In genomic region chr13:112316622-112317482, GRCm38 (mm10) we compare ENCODE assay signal across 22 mouse cellular contexts. TPM values are rescaled to one million over a fixed set of nuclear protein-coding genes. Genes with fewer than 3 reads are reported as not detected.
DNase-seq lines count a peak whose midpoint lies in the region; ATAC-seq and TF ChIP-seq lines count a peak whose summit lies in the region.
"Had no signal": no experiment of that assay in that cellular context is flagged by ENCODE, and none has a peak within 500 bp of the region (broad histone marks: within the 10 kb centered on the region; RNA-seq: fewer than 3 reads in every experiment).

No protein-coding gene starts in this region.

- WGBS in kidney, adult 2 months, result 56% methylated on average over 11 of the region's 11 CpGs
- WGBS in intestine, embryonic 16.5 days, result 70% methylated on average over 11 of the region's 11 CpGs

- H3K9ac ChIP-seq in intestine, embryonic 16.5 days (ENCODE audit: low read depth, low read length), result no peak overlapping the region
- H3K9ac ChIP-seq: forebrain, embryonic 15.5 days; heart, embryonic 12.5 days; hindbrain, embryonic 13.5 days; lung, embryonic 15.5 days had no signal

- no peak overlapping the region for H3K27ac ChIP-seq in kidney, adult 2 months (ENCODE audit: insufficient read depth, low read depth, low read length)
- H3K27ac ChIP-seq in intestine, embryonic 16.5 days (ENCODE audit: low read length), result no peak overlapping the region
- H3K27ac ChIP-seq: forebrain, embryonic 15.5 days; hindbrain, embryonic 13.5 days; limb, embryonic 10.5 days; lung, embryonic 15.5 days had no signal

- no peaks in the 10 kb centered on the region; the same call in 1 of the 2 replicates for H3K4me1 ChIP-seq in kidney, adult 2 months (ENCODE audit: control insufficient read depth, insufficient read depth, low read length)
- H3K4me1 ChIP-seq in intestine, embryonic 16.5 days (ENCODE audit: control insufficient read depth, insufficient read depth, low read length), result no peaks in the 10 kb centered on the region
- H3K4me1 ChIP-seq: hindbrain, embryonic 13.5 days; limb, embryonic 10.5 days; lung, embryonic 15.5 days had no signal

- H3K36me3 ChIP-seq in kidney, adult 2 months (ENCODE audit: control insufficient read depth, insufficient read depth, low read length), result no peaks in the 10 kb centered on the region
- no peaks in the 10 kb centered on the region for H3K36me3 ChIP-seq in intestine, embryonic 16.5 days (ENCODE audit: control insufficient read depth, insufficient read depth, low read length)
- H3K36me3 ChIP-seq: forebrain, embryonic 15.5 days; heart, embryonic 12.5 days; hindbrain, embryonic 13.5 days; limb, embryonic 10.5 days; lung, embryonic 15.5 days had no signal

- no peaks in the 10 kb centered on the region for H3K27me3 ChIP-seq in kidney, adult 2 months (replicated peaks; ENCODE audit: control insufficient read depth, insufficient read depth, low read length)
- H3K27me3 ChIP-seq in intestine, embryonic 16.5 days (replicated peaks; ENCODE audit: control insufficient read depth, insufficient read depth, low read length), result no peaks in the 10 kb centered on the region
- H3K27me3 ChIP-seq: forebrain, embryonic 15.5 days; heart, embryonic 12.5 days; hindbrain, embryonic 13.5 days; lung, embryonic 15.5 days; Patski had no signal

- no peak overlapping the region for H3K4me2 ChIP-seq in intestine, embryonic 16.5 days (ENCODE audit: low read depth, low read length)
- H3K4me2 ChIP-seq: forebrain, embryonic 15.5 days; heart, embryonic 12.5 days; hindbrain, embryonic 13.5 days; liver, embryonic 11.5 days; lung, embryonic 15.5 days had no signal

- ATAC-seq in common myeloid progenitor, adult 5-6 weeks (replicated peaks; ENCODE audit: low read depth, poor library complexity, severe bottlenecking), result peak; percentile 66
- no peak for ATAC-seq in intestine, embryonic 16.5 days
- ATAC-seq: forebrain, embryonic 15.5 days; Patski had no signal

- no peaks in the 10 kb centered on the region for H3K9me3 ChIP-seq in intestine, embryonic 16.5 days (ENCODE audit: control insufficient read depth, low read length)
- H3K9me3 ChIP-seq: forebrain, embryonic 15.5 days; heart, embryonic 12.5 days; hindbrain, embryonic 13.5 days; limb, embryonic 10.5 days; lung, embryonic 15.5 days had no signal

- no peak for TF ChIP-seq POLR2A in kidney, adult 2 months (IDR thresholded peaks at IDR 0.05; ENCODE audit: low read depth, low read length)

- peak; percentile 41 for DNase-seq in kidney, adult 2 months
- DNase-seq in kidney, adult 8-10 months, result no peak
- DNase-seq in B cell, adult 2 months, result peak; percentile 17 to 22
- peak; percentile 52 for DNase-seq in lung, postnatal 25 days (ENCODE audit: low spot score)
- DNase-seq in right cerebral cortex, postnatal 14 days, result no peak
- DNase-seq in left cerebral cortex, adult 18-20 months (ENCODE audit: low spot score in 2 of 2), result no peak
- DNase-seq: adrenal gland, adult 2 months; cerebellum, adult 11 months; cerebellum, postnatal 36 days; heart, postnatal 36 days; kidney, adult 18-20 months; kidney, postnatal 10 days; right cerebral cortex, adult 18-20 months had no signal

- no peak overlapping the region for H3K4me3 ChIP-seq in kidney, adult 2 months (ENCODE audit: insufficient read depth, low read depth, low read length)
- H3K4me3 ChIP-seq in intestine, embryonic 16.5 days (ENCODE audit: low read length), result no peak overlapping the region
- H3K4me3 ChIP-seq: forebrain, embryonic 15.5 days; heart, embryonic 12.5 days; hindbrain, embryonic 13.5 days; limb, embryonic 10.5 days; lung, embryonic 15.5 days had no signal

- no peak for TF ChIP-seq CTCF in kidney, adult 2 months (conservative IDR thresholded peaks at IDR 0.05; ENCODE audit: insufficient read depth, insufficient read length, low read depth, low read length)

RNA-seq across cellular contexts. Expression of gene Ankrd55, which starts 28.6 kb away (rescaled TPM):
- 0.08 TPM in 2 replicates for polyA plus RNA-seq in kidney, adult 2 months (2012; rRNA removed)
- total RNA-seq in common myeloid progenitor, adult 5-6 weeks (2017), result not detected in 2 replicates
- polyA plus RNA-seq in intestine, embryonic 16.5 days (2015; fragmentation: Nextera tagmentation; extraction: Ambion mirVana), result 0.16 and 0.21 TPM in 2 replicates
- total RNA-seq in left cerebral cortex, adult 18-20 months (2021), result 1 to 10 TPM; 4.9 to 5.4 TPM
- polyA plus RNA-seq: lung, embryonic 15.5 days had no signal

Comparison
In these comparisons a context has a peak if more than half of its experiments do, and no peak if none do; other contexts are left out.
1. DNase-seq: peak in kidney, adult 2 months (single experiment), B cell, adult 2 months (2 of 2) and lung, postnatal 25 days (single experiment); none in kidney, adult 8-10 months (0 of 2), right cerebral cortex, postnatal 14 days (single experiment) and left cerebral cortex, adult 18-20 months (0 of 2).